Mouse (Mus musculus): ENCODE results near the gene Mybpc2.

DNA sequence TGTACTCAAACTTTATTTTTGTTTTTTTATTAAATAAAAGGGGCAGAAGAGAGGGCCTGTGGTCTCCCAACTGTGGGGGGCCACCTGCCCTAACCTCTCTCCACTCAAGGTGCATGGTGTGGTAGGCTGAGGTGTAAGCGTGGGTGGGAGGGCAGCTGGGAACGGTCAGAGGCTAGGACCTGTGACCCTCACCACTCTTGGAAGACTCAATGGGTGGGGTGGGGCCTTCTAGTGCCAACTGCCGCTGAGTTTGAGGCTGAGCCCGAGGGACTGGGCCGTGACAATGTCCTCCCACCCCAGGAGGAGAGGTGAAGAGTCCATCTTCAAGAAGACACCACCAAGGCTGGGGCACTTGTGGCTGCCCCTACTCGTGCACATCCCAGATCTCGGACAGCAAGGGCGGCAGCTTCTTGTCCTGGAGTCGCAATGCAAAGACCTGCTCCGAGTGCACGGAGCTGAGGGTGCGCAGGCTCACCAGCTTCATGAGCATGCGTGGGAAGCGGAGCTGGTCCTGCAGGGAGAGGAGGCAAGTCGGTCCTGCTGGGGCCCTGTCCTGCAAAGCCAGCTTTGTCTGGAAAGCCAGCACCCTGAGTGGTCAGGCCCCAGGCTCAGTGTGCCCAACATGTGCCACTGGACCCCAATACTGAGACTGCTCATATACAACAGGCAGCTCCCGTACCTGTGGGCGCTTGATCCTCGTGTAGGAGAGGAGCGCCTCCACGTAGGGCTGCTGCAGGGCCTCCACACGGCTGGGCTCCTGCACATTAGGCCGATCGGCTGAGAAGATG is 25.4 kb upstream of the Mybpc2 start:
- no peak for TF ChIP-seq CTCF (IDR thresholded peaks at IDR 0.05; ENCODE audit: low read depth, low read length)
- TF ChIP-seq POLR2A (IDR thresholded peaks at IDR 0.05; ENCODE audit: borderline replicate concordance, low read depth, low read length), result no peak
